Mouse (Mus musculus) small intestine, adult 2 months (tissue): ENCODE data around the gene Sh3pxd2b.

Experiments used
- CTCF ChIP-seq: fragments of 200-500 bp; IDR thresholded peaks from 2 replicates; pipeline ENCODE4 v1.5.1; 2012; ENCODE audit warnings: low read depth, mild to moderate bottlenecking, control low read depth, inconsistent platforms, low read length, moderate library complexity, mixed read lengths; ENCODE audit not compliant: insufficient replicate concordance, insufficient read length; ENCODE audit errors: extremely low read depth
- POLR2A ChIP-seq: fragments of 200-500 bp; IDR thresholded peaks from 2 replicates; pipeline ENCODE4 v1.6.1; 2012; ENCODE audit warnings: low read depth, mild to moderate bottlenecking, control low read depth, inconsistent platforms, low read length, moderate library complexity

DNA sequence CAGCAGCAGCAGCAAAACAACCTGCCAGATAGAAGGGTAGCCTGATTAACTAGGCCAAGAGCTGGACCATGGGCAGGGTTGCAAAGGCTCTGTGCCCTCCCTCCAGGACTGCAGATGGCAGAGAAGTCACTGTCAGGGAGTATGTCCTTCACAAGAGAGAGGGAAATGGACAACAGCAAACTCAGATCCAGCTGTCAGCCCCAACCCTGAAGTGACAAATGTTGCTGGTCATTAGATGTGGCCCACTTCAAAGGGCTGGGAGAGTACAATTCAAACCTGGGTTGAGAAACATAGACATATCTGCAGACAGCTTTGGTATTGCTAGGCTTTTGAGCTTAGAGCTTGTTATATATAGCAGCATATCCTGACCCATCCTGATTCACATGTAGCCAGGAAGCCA lies 32.3 kb downstream of the Sh3pxd2b start:
- TF ChIP-seq CTCF (no peak), POLR2A (no peak)
